7 mouse cellular contexts compared by ENCODE assay signal in genomic region chr19:7306968-7307367, GRCm38 (mm10). TPM values are rescaled to one million over a fixed set of nuclear protein-coding genes. Genes with fewer than 3 reads are reported as not detected.
DNase-seq lines count a peak whose midpoint lies in the region; ATAC-seq and TF ChIP-seq lines count a peak whose summit lies in the region.

No protein-coding gene starts in this region.

- no peak overlapping the region for H3K4me3 ChIP-seq in midbrain, embryonic 11.5 days (ENCODE audit: low read depth, low read length)
- no peak overlapping the region for H3K4me3 ChIP-seq in midbrain, embryonic 14.5 days (replicated peaks; ENCODE audit: low read depth, low read length)
- no peak overlapping the region for H3K4me3 ChIP-seq in small intestine, adult 2 months (ENCODE audit: low read depth, low read length)

- H3K27ac ChIP-seq in midbrain, embryonic 11.5 days (ENCODE audit: low read depth, low read length): no peak overlapping the region
- H3K27ac ChIP-seq in midbrain, embryonic 14.5 days (replicated peaks; ENCODE audit: low read depth, low read length): no peak overlapping the region
- H3K27ac ChIP-seq in small intestine, adult 2 months (ENCODE audit: insufficient read depth, low read depth, low read length): peak overlapping the region; percentile 43

- 69% methylated on average over 3 of the region's 3 CpGs for WGBS in midbrain, embryonic 11.5 days
- 66% methylated on average over 3 of the region's 3 CpGs for WGBS in midbrain, embryonic 14.5 days
- 29% methylated on average over 3 of the region's 3 CpGs for WGBS in small intestine, adult 2 months

- intact Hi-C loops in left cerebral cortex, postnatal 25 days (cut with DNase I): no loop called here

- H3K4me1 ChIP-seq in midbrain, embryonic 11.5 days (ENCODE audit: control insufficient read depth, insufficient read depth, low read length): peaks cover 20% of the 10 kb centered on the region
- H3K4me1 ChIP-seq in midbrain, embryonic 14.5 days (ENCODE audit: control insufficient read depth, insufficient read depth, low read length): peaks cover 24% of the 10 kb centered on the region
- peaks cover 53% of the 10 kb centered on the region for H3K4me1 ChIP-seq in small intestine, adult 2 months (ENCODE audit: control insufficient read depth, insufficient read depth, insufficient read length, low read length)

- H3K9me3 ChIP-seq in midbrain, embryonic 11.5 days (ENCODE audit: control insufficient read depth, low read length): no peaks in the 10 kb centered on the region
- H3K9me3 ChIP-seq in midbrain, embryonic 14.5 days (ENCODE audit: control insufficient read depth, low read length): no peaks in the 10 kb centered on the region

- no peaks in the 10 kb centered on the region for H3K27me3 ChIP-seq in midbrain, embryonic 11.5 days (ENCODE audit: control insufficient read depth, insufficient read depth, low read length)
- no peaks in the 10 kb centered on the region for H3K27me3 ChIP-seq in midbrain, embryonic 14.5 days (ENCODE audit: control insufficient read depth, insufficient read depth, low read length)
- no peaks in the 10 kb centered on the region for H3K27me3 ChIP-seq in small intestine, adult 2 months (ENCODE audit: control insufficient read depth, insufficient read depth, low read length)

- TF ChIP-seq CTCF in small intestine, adult 2 months (IDR thresholded peaks at IDR 0.05; ENCODE audit: extremely low read depth, insufficient read length, insufficient replicate concordance, low read depth, low read length): no peak

- ATAC-seq in midbrain, embryonic 11.5 days (ENCODE audit: low FRiP score): no peak
- ATAC-seq in midbrain, embryonic 14.5 days (ENCODE audit: low FRiP score, low TSS enrichment): no peak

- no peak for TF ChIP-seq POLR2A in small intestine, adult 2 months (IDR thresholded peaks at IDR 0.05; ENCODE audit: low read depth, low read length)

- no peak overlapping the region for H3K4me2 ChIP-seq in midbrain, embryonic 11.5 days
- no peak overlapping the region for H3K4me2 ChIP-seq in midbrain, embryonic 14.5 days (ENCODE audit: low read length)

- H3K9ac ChIP-seq in midbrain, embryonic 11.5 days (ENCODE audit: low read length): no peak overlapping the region
- no peak overlapping the region for H3K9ac ChIP-seq in midbrain, embryonic 14.5 days (replicated peaks; ENCODE audit: low read length)

- no peaks in the 10 kb centered on the region; the same call in 1 of the 2 replicates for H3K36me3 ChIP-seq in midbrain, embryonic 11.5 days (ENCODE audit: control insufficient read depth, insufficient read depth, low read length)
- H3K36me3 ChIP-seq in midbrain, embryonic 14.5 days (ENCODE audit: control insufficient read depth, insufficient read depth, low read length): no peaks in the 10 kb centered on the region
- H3K36me3 ChIP-seq in small intestine, adult 2 months (ENCODE audit: control insufficient read depth, insufficient read depth, low read length): no peaks in the 10 kb centered on the region

- peak; percentile 54 for DNase-seq in midbrain, embryonic 11.5 days (ENCODE audit: low spot score, missing footprints)
- no peak for DNase-seq in midbrain, embryonic 14.5 days
- DNase-seq in gastrocnemius, postnatal 25 days: peak; percentile 80
- DNase-seq in kidney, postnatal 14 days: peak; percentile 52
- DNase-seq in left cerebral cortex, postnatal 25 days (ENCODE audit: low spot score in 2 of 2): no peak
- DNase-seq in layer of hippocampus, postnatal 25 days (ENCODE audit: extremely low spot score in 1 of 2, low spot score in 1 of 2): no peak

RNA-seq across cellular contexts. Expression of gene Mark2, which starts 34.7 kb away (rescaled TPM):
- polyA plus RNA-seq in midbrain, embryonic 11.5 days (2014; fragmentation: Nextera tagmentation; extraction: Ambion mirVana): 43.0 and 53.9 TPM in 2 replicates
- 48.4 and 55.0 TPM in 2 replicates for polyA plus RNA-seq in midbrain, embryonic 14.5 days (2014; fragmentation: Nextera tagmentation; extraction: Ambion mirVana)
- 10 to 100 TPM; 27.4 to 30.6 TPM for total RNA-seq in gastrocnemius, postnatal 25 days (2021)
- 91.2 and 279 TPM in 2 replicates for polyA plus RNA-seq in small intestine, adult 2 months (2012; rRNA removed)
- 100 to 1,000 TPM; 134 to 150 TPM for total RNA-seq in left cerebral cortex, postnatal 25 days (2021)
- 100 to 1,000 TPM; 102 to 130 TPM for total RNA-seq in layer of hippocampus, postnatal 25 days (2021)

RNA-seq across cellular contexts. Expression of gene Rcor2, which starts 39.8 kb away (rescaled TPM):
- polyA plus RNA-seq in midbrain, embryonic 11.5 days (2014; fragmentation: Nextera tagmentation; extraction: Ambion mirVana): 33.8 and 36.9 TPM in 2 replicates
- 23.1 and 26.6 TPM in 2 replicates for polyA plus RNA-seq in midbrain, embryonic 14.5 days (2014; fragmentation: Nextera tagmentation; extraction: Ambion mirVana)
- 1 to 10 TPM; 2.6 to 4.2 TPM for total RNA-seq in gastrocnemius, postnatal 25 days (2021)
- polyA plus RNA-seq in small intestine, adult 2 months (2012; rRNA removed): 1.2 and 1.8 TPM in 2 replicates
- 10 to 100 TPM; 13.8 to 15.3 TPM for total RNA-seq in left cerebral cortex, postnatal 25 days (2021)
- 10 to 100 TPM; 17.4 to 20.0 TPM for total RNA-seq in layer of hippocampus, postnatal 25 days (2021)

Comparison
In these comparisons a context has a peak if more than half of its experiments do, and no peak if none do; other contexts are left out.
1. DNase-seq: peak in midbrain, embryonic 11.5 days (single experiment), gastrocnemius, postnatal 25 days (single experiment) and kidney, postnatal 14 days (single experiment); none in midbrain, embryonic 14.5 days (single experiment), left cerebral cortex, postnatal 25 days (0 of 2) and layer of hippocampus, postnatal 25 days (0 of 2).